Mouse (Mus musculus) liver, embryonic 15.5 days (tissue): ENCODE results near the gene Gm15262. TPM values are rescaled to one million over a fixed set of nuclear protein-coding genes. Genes with fewer than 3 reads are reported as not detected.
"Not testable (repeated sequence)": the region's sequence is repeated elsewhere in the genome, so short reads cannot be mapped to it uniquely, and the experiment has no call there.

Experiments used
- ATAC-seq: fragments of 200-750 bp; cut with Nextera tagmentation; 2 replicates; pipeline ENCODE4 v1.8.0; 2017; ENCODE audit warnings: moderate number of reproducible peaks, mild to moderate bottlenecking, moderate library complexity; ENCODE audit not compliant: insufficient read depth
- H3K27ac ChIP-seq: fragments of 300-500 bp; sonication (generic); replicated peaks from 2 replicates; pipeline ENCODE4 v1.5.1; 2015; ENCODE audit warnings: mild to moderate bottlenecking, inconsistent platforms
- H3K27me3 ChIP-seq: fragments of 300-500 bp; sonication (generic); 2 replicates; pipeline ENCODE4 v1.6.1; 2015; ENCODE audit warnings: mild to moderate bottlenecking, inconsistent platforms
- H3K36me3 ChIP-seq: fragments of 300-500 bp; sonication (generic); replicated peaks from 2 replicates; pipeline ENCODE4 v1.6.1; 2015; ENCODE audit warnings: moderate library complexity, mild to moderate bottlenecking, inconsistent platforms
- H3K4me1 ChIP-seq: fragments of 300-500 bp; sonication (generic); replicated peaks from 2 replicates; pipeline ENCODE4 v1.6.1; 2015; ENCODE audit warnings: inconsistent platforms
- H3K4me2 ChIP-seq: fragments of 300-500 bp; sonication (generic); 2 replicates; pipeline ENCODE4 v1.6.1; 2015; ENCODE audit warnings: moderate library complexity, mild to moderate bottlenecking, inconsistent platforms
- H3K4me3 ChIP-seq: fragments of 300-500 bp; sonication (generic); replicated peaks from 2 replicates; pipeline ENCODE4 v1.5.1; 2015; ENCODE audit warnings: mild to moderate bottlenecking, inconsistent platforms
- H3K9ac ChIP-seq: fragments of 300-500 bp; sonication (generic); 2 replicates; pipeline ENCODE4 v1.6.1; 2015; ENCODE audit warnings: moderate library complexity, mild to moderate bottlenecking, inconsistent platforms
- H3K9me3 ChIP-seq: fragments of 300-500 bp; sonication (generic); replicated peaks from 2 replicates; pipeline ENCODE4 v1.6.1; 2016; ENCODE audit warnings: inconsistent platforms
- WGBS: fragments of 180-500 bp; shearing (Covaris S2); methylation state at CpG from one replicate; pipeline ENCODE4 v1.1.7; 2015; ENCODE audit warnings: mixed read lengths; ENCODE audit not compliant: insufficient replicate concordance; 5-methylcytosine and 5-hydroxymethylcytosine counted together
- polyA plus RNA-seq: library from polyadenylated mRNA; unstranded; fragments of >200 nt; fragmentation: Nextera tagmentation; extraction: Ambion mirVana; gene quantifications from 2 replicates; pipeline ENCODE4 v1.2.1, GENCODE M21; 2015

Gm15262 gene
- polyA plus RNA-seq, result not detected in 2 replicates

- WGBS, result 37% methylated on average over 2 of the region's 2 CpGs
- ATAC-seq, result not testable (repeated sequence)
These were observed at the start of gene Gm15262 for GRCm38 (mm10) chrX:161287156-161287555. TSS of gene Gm15262 (plus strand) at chrX:161287456.

GRCm38 (mm10) chrX:161308131-161308530, 20.9 kb downstream of the Gm15262 start:
- no peak overlapping the region for H3K4me2 ChIP-seq
- no peak overlapping the region for H3K27ac ChIP-seq
- no peaks in the 10 kb centered on the region for H3K27me3 ChIP-seq
- ATAC-seq, result no peak
- no peaks in the 10 kb centered on the region for H3K36me3 ChIP-seq
- H3K4me3 ChIP-seq, result no peak overlapping the region
- H3K9me3 ChIP-seq, result no peaks in the 10 kb centered on the region
- no peaks in the 10 kb centered on the region for H3K4me1 ChIP-seq
- H3K9ac ChIP-seq, result no peak overlapping the region
- WGBS, result 64% methylated on average over 1 of the region's 1 CpGs

More at GRCm38 (mm10) chrX:161287156-161287555, at the start of gene Gm15262:
- not testable (repeated sequence) for H3K4me3 ChIP-seq, H3K27ac ChIP-seq, H3K36me3 ChIP-seq, H3K9ac ChIP-seq, H3K27me3 ChIP-seq, H3K9me3 ChIP-seq, H3K4me1 ChIP-seq, H3K4me2 ChIP-seq

GRCm38 (mm10) chrX:161316443-161316842, 29.2 kb downstream of the Gm15262 start:
- no peaks in the 10 kb centered on the region for H3K9me3 ChIP-seq

GRCm38 (mm10) chrX:161370927-161371326, 83.7 kb downstream of the Gm15262 start:
- H3K36me3 ChIP-seq, result no peaks in the 10 kb centered on the region
- 30% methylated on average over 11 of the region's 11 CpGs for WGBS
- no peak overlapping the region for H3K9ac ChIP-seq
- no peaks in the 10 kb centered on the region for H3K27me3 ChIP-seq
- H3K27ac ChIP-seq, result no peak overlapping the region
- no peak for ATAC-seq
- H3K4me3 ChIP-seq, result no peak overlapping the region
- no peaks in the 10 kb centered on the region for H3K4me1 ChIP-seq
- no peak overlapping the region for H3K4me2 ChIP-seq
- no peaks in the 10 kb centered on the region for H3K9me3 ChIP-seq

More at GRCm38 (mm10) chrX:161316443-161316842, 29.2 kb downstream of the Gm15262 start:
- Histone ChIP-seq H3K36me3 (no peaks in the 10 kb centered on the region), H3K4me3 (no peak overlapping the region), H3K27ac (no peak overlapping the region), H3K4me2 (no peak overlapping the region), H3K27me3 (no peaks in the 10 kb centered on the region), H3K4me1 (no peaks in the 10 kb centered on the region), H3K9ac (no peak overlapping the region)
- no peak for ATAC-seq

GRCm38 (mm10) chrX:161371461-161371860, 84.2 kb downstream of the Gm15262 start:
- Histone ChIP-seq H3K27ac (no peak overlapping the region), H3K36me3 (no peaks in the 10 kb centered on the region), H3K27me3 (no peaks in the 10 kb centered on the region), H3K4me1 (no peaks in the 10 kb centered on the region), H3K9me3 (no peaks in the 10 kb centered on the region), H3K9ac (no peak overlapping the region), H3K4me2 (no peak overlapping the region), H3K4me3 (no peak overlapping the region)
- ATAC-seq, result no peak
- 34% methylated on average over 3 of the region's 3 CpGs for WGBS

- H3K4me3 ChIP-seq, result no peak overlapping the region
- no peaks in the 10 kb centered on the region for H3K27me3 ChIP-seq
- WGBS, result 41% methylated on average over 1 of the region's 1 CpGs
- no peaks in the 10 kb centered on the region for H3K36me3 ChIP-seq
- ATAC-seq, result no peak
- H3K9ac ChIP-seq, result no peak overlapping the region
- no peaks in the 10 kb centered on the region for H3K4me1 ChIP-seq
- no peaks in the 10 kb centered on the region for H3K9me3 ChIP-seq
- no peak overlapping the region for H3K27ac ChIP-seq
- no peak overlapping the region for H3K4me2 ChIP-seq
These were observed 88.3 kb downstream of the Gm15262 start for GRCm38 (mm10) chrX:161375568-161375967.

GRCm38 (mm10) chrX:161385791-161386190, 98.5 kb downstream of the Gm15262 start:
- no peak overlapping the region for H3K9ac ChIP-seq
- no peak overlapping the region for H3K27ac ChIP-seq
- no peak for ATAC-seq
- 43% methylated on average over 8 of the region's 8 CpGs for WGBS
- H3K27me3 ChIP-seq, result no peaks in the 10 kb centered on the region
- H3K9me3 ChIP-seq, result no peaks in the 10 kb centered on the region
- H3K4me2 ChIP-seq, result no peak overlapping the region
- H3K4me1 ChIP-seq, result no peaks in the 10 kb centered on the region
- no peak overlapping the region for H3K4me3 ChIP-seq
- no peaks in the 10 kb centered on the region for H3K36me3 ChIP-seq

- no peak for ATAC-seq
- Histone ChIP-seq H3K9ac (no peak overlapping the region), H3K9me3 (no peaks in the 10 kb centered on the region), H3K36me3 (no peaks in the 10 kb centered on the region), H3K27me3 (no peaks in the 10 kb centered on the region), H3K4me3 (no peak overlapping the region), H3K27ac (no peak overlapping the region), H3K4me1 (no peaks in the 10 kb centered on the region), H3K4me2 (no peak overlapping the region)
- WGBS, result 74% methylated on average over 4 of the region's 4 CpGs
These were observed 100.7 kb downstream of the Gm15262 start for GRCm38 (mm10) chrX:161387942-161388341.

GRCm38 (mm10) chrX:161399110-161399509, 111.9 kb downstream of the Gm15262 start:
- Histone ChIP-seq H3K36me3 (no peaks in the 10 kb centered on the region), H3K9me3 (no peaks in the 10 kb centered on the region), H3K9ac (no peak overlapping the region), H3K4me3 (no peak overlapping the region), H3K4me2 (no peak overlapping the region), H3K4me1 (no peaks in the 10 kb centered on the region), H3K27me3 (no peaks in the 10 kb centered on the region), H3K27ac (no peak overlapping the region)
- WGBS, result 21% methylated on average over 11 of the region's 11 CpGs
- ATAC-seq, result no peak

GRCm38 (mm10) chrX:161411151-161411550, 123.9 kb downstream of the Gm15262 start:
- H3K9me3 ChIP-seq, result no peaks in the 10 kb centered on the region
- H3K36me3 ChIP-seq, result no peaks in the 10 kb centered on the region
- WGBS, result 17% methylated on average over 1 of the region's 1 CpGs
- H3K27me3 ChIP-seq, result no peaks in the 10 kb centered on the region
- H3K4me2 ChIP-seq, result no peak overlapping the region
- no peak overlapping the region for H3K4me3 ChIP-seq
- no peak for ATAC-seq
- H3K27ac ChIP-seq, result no peak overlapping the region
- no peak overlapping the region for H3K9ac ChIP-seq
- H3K4me1 ChIP-seq, result no peaks in the 10 kb centered on the region
